Mouse (Mus musculus) central nervous system, embryonic 11.5 days (tissue): ENCODE data around the gene B020004J07Rik. TPM values are rescaled to one million over a fixed set of nuclear protein-coding genes. Genes with fewer than 3 reads are reported as not detected.

Source experiments
- polyA plus RNA-seq: library from polyadenylated mRNA; depleted of rRNA; stranded (reverse); fragments of >200 nt; gene quantifications from 2 replicates; pipeline ENCODE4 v1.2.3, GENCODE M21; 2012; rRNA removed

The B020004J07Rik gene
- not detected in 2 replicates for polyA plus RNA-seq

DNA sequence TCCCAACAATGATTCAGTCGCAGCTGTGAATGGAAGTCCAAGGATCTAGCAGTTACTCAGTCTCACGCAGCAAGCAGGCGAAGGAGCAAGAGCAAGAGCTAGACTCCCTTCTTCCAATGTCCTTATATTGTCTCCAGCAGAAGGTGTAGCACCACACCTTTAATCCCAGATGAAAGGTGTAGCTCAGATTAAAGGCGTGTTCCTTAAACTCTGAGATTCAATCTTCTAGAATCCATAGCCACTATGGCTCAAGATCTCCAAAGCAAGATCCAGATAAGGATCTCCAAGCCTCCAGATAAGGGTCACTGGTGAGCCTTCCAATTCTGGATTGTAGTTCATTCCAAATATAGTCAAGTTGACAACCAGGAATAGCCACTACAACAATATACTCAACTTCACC is at the start of gene B020004J07Rik:
B020004J07Rik (minus strand) TSS at position 101 of the 400 bp plus-strand sequence.

Other genes with a start within 250 kb of the B020004J07Rik start
- 51.1 and 69.1 TPM in 2 replicates for gene Leprot, start 196.3 kb downstream of the B020004J07Rik start, polyA plus RNA-seq
- 3.1 and 3.8 TPM in 2 replicates for gene Lepr, start 126.6 kb downstream of the B020004J07Rik start, polyA plus RNA-seq
- not detected in 2 replicates for gene C130073F10Rik, start 49.8 kb upstream of the B020004J07Rik start, polyA plus RNA-seq
- gene Gm12800, start 65.1 kb upstream of the B020004J07Rik start, polyA plus RNA-seq, result not detected in 2 replicates
- gene Gm12794, start 96.4 kb upstream of the B020004J07Rik start, polyA plus RNA-seq, result not detected in 2 replicates
- gene Gm12790, start 137.0 kb upstream of the B020004J07Rik start, polyA plus RNA-seq, result not detected in 2 replicates
- gene Gm12789, start 142.6 kb upstream of the B020004J07Rik start, polyA plus RNA-seq, result not detected in 2 replicates
- 4.5 and 8.0 TPM in 2 replicates for gene Pde4b, start 243.5 kb upstream of the B020004J07Rik start, polyA plus RNA-seq